Mouse (Mus musculus) CH12.LX (cell line): Measurements from ENCODE around the gene St7. TPM values are rescaled to one million over a fixed set of nuclear protein-coding genes. Genes with fewer than 3 reads are reported as not detected.

Experiments
- DNase-seq: peaks from one replicate; pipeline ENCODE4 v3.0.0-alpha.2; 2013; ENCODE audit errors: extremely low read depth
- H3K27ac ChIP-seq: 2 replicates; pipeline ENCODE4 v1.5.1; 2012; ENCODE audit warnings: low read depth, mild to moderate bottlenecking, control low read depth, moderate library complexity; ENCODE audit not compliant: insufficient read depth
- H3K27me3 ChIP-seq: replicated peaks from 2 replicates; pipeline ENCODE3; 2012; ENCODE audit warnings: inconsistent platforms
- H3K36me3 ChIP-seq, 2 experiments: replicated peaks in 1 of 2; 2 replicates each; pipeline versions ENCODE3 to v1.6.1; 2012; ENCODE audit warnings: inconsistent platforms in 1 of 2, low read length in 1 of 2, mild to moderate bottlenecking in 1 of 2, mixed read lengths in 1 of 2, moderate library complexity in 1 of 2; ENCODE audit not compliant: control insufficient read depth in 1 of 2, insufficient read depth in 1 of 2
- H3K4me1 ChIP-seq, 2 experiments: 2 replicates each; pipeline ENCODE4 v1.6.1; 2012; ENCODE audit warnings: inconsistent platforms in 1 of 2, moderate library complexity in 1 of 2; ENCODE audit not compliant: insufficient read depth in 2 of 2, control insufficient read depth in 1 of 2
- H3K4me2 ChIP-seq: 2 replicates; pipeline ENCODE4 v1.6.1; 2012; ENCODE audit warnings: low read depth, mild to moderate bottlenecking, control low read depth; ENCODE audit not compliant: poor library complexity, insufficient read depth, severe bottlenecking
- H3K4me3 ChIP-seq, 3 experiments: fragments of 150-350 bp in 1 of 3; sonication (generic) in 1 of 3; replicated peaks in 1 of 3; 2 replicates each; pipeline versions ENCODE3 to v1.5.1; 2011 to 2012; ENCODE audit warnings: low read depth in 2 of 3, low read length in 2 of 3, mild to moderate bottlenecking in 2 of 3, moderate library complexity in 2 of 3, control low read depth in 1 of 3, improper control_type of control experiment in 1 of 3, inconsistent platforms in 1 of 3, mixed read lengths in 1 of 3; ENCODE audit not compliant: poor library complexity in 1 of 3
- H3K79me2 ChIP-seq: replicated peaks from 2 replicates; pipeline ENCODE4 v1.6.1; 2012; ENCODE audit warnings: mild to moderate bottlenecking, moderate library complexity; ENCODE audit not compliant: control insufficient read depth, poor library complexity, insufficient read depth, severe bottlenecking; ENCODE audit errors: extremely low read depth
- H3K9ac ChIP-seq: 2 replicates; pipeline ENCODE4 v1.6.1; 2012; ENCODE audit warnings: low read depth, mild to moderate bottlenecking, control low read depth, moderate library complexity; ENCODE audit not compliant: insufficient read depth
- H3K9me3 ChIP-seq: replicated peaks from 2 replicates; pipeline ENCODE3; 2012; ENCODE audit warnings: low read length, inconsistent platforms, mixed read lengths
- BHLHE40 ChIP-seq: IDR thresholded peaks from 2 replicates; pipeline ENCODE4 v1.6.1; 2011; ENCODE audit warnings: mild to moderate bottlenecking, low read depth, low read length, improper control_type of control experiment
- CHD1 ChIP-seq: IDR thresholded peaks from 2 replicates; pipeline ENCODE4 v1.6.1; 2012; ENCODE audit warnings: low read depth, low read length, improper control_type of control experiment, inconsistent platforms
- CTCF ChIP-seq, 2 experiments: IDR thresholded peaks in 1 of 2; conservative IDR thresholded peaks in 1 of 2; 2 replicates each; pipeline ENCODE4 v1.5.1; 2011 to 2012; ENCODE audit warnings: low read depth in 2 of 2, low read length in 2 of 2, improper control_type of control experiment in 1 of 2, inconsistent platforms in 1 of 2, mild to moderate bottlenecking in 1 of 2, moderate library complexity in 1 of 2
- E2F4 ChIP-seq: IDR thresholded peaks from 2 replicates; pipeline ENCODE4 v1.6.1; 2011; ENCODE audit warnings: low read depth, low read length, improper control_type of control experiment; ENCODE audit not compliant: insufficient replicate concordance
- ETS1 ChIP-seq: conservative IDR thresholded peaks from 2 replicates; pipeline ENCODE4 v1.6.1; 2012; ENCODE audit warnings: low read depth, mild to moderate bottlenecking, inconsistent platforms, low read length, improper control_type of control experiment, moderate library complexity
- HCFC1 ChIP-seq: IDR thresholded peaks from 2 replicates; pipeline ENCODE4 v1.6.1; 2012; ENCODE audit warnings: low read depth, mild to moderate bottlenecking, inconsistent platforms, low read length, improper control_type of control experiment
- IRF4 ChIP-seq: IDR thresholded peaks from 2 replicates; pipeline ENCODE4 v1.6.1; 2014; ENCODE audit warnings: low read depth, mild to moderate bottlenecking, inconsistent platforms, low read length, improper control_type of control experiment
- JUN ChIP-seq: IDR thresholded peaks from 2 replicates; pipeline ENCODE4 v1.6.1; 2011; ENCODE audit warnings: low read depth, mild to moderate bottlenecking, low read length, improper control_type of control experiment, moderate library complexity; ENCODE audit not compliant: insufficient read depth
- JUND ChIP-seq: conservative IDR thresholded peaks from 2 replicates; pipeline ENCODE4 v1.6.1; 2011; ENCODE audit warnings: low read depth, low read length, improper control_type of control experiment
- KAT2A ChIP-seq: IDR thresholded peaks from 2 replicates; pipeline ENCODE4 v1.6.1; 2012; ENCODE audit warnings: low read length, improper control_type of control experiment, inconsistent platforms; ENCODE audit not compliant: insufficient replicate concordance
- MAX ChIP-seq: IDR thresholded peaks from 2 replicates; pipeline ENCODE4 v1.6.1; 2011; ENCODE audit warnings: low read length, improper control_type of control experiment
- MEF2A ChIP-seq: IDR thresholded peaks from 2 replicates; pipeline ENCODE4 v1.6.1; 2014; ENCODE audit warnings: low read depth, mild to moderate bottlenecking, inconsistent platforms, low read length, improper control_type of control experiment, borderline replicate concordance
- MYC ChIP-seq: IDR thresholded peaks from 2 replicates; pipeline ENCODE4 v1.6.1; 2011; ENCODE audit warnings: low read depth, mild to moderate bottlenecking, improper control_type of control experiment, low read length
- NELFE ChIP-seq: IDR thresholded peaks from 2 replicates; pipeline ENCODE4 v1.6.1; 2011; ENCODE audit warnings: low read depth, low read length, improper control_type of control experiment
- POLR2A ChIP-seq: IDR thresholded peaks from 2 replicates; pipeline ENCODE4 v1.6.1; 2011; ENCODE audit warnings: low read depth, mild to moderate bottlenecking, improper control_type of control experiment, low read length
- RAD21 ChIP-seq: IDR thresholded peaks from 2 replicates; pipeline ENCODE4 v1.6.1; 2011; ENCODE audit warnings: low read depth, mild to moderate bottlenecking, low read length, improper control_type of control experiment, moderate library complexity
- SIN3A ChIP-seq: IDR thresholded peaks from 2 replicates; pipeline ENCODE4 v1.6.1; 2012; ENCODE audit warnings: low read length, improper control_type of control experiment, inconsistent platforms
- TBP ChIP-seq: conservative IDR thresholded peaks from 2 replicates; pipeline ENCODE4 v1.6.1; 2011; ENCODE audit warnings: low read depth, low read length, improper control_type of control experiment
- TCF12 ChIP-seq: IDR thresholded peaks from 2 replicates; pipeline ENCODE4 v1.6.1; 2014; ENCODE audit warnings: low read depth, mild to moderate bottlenecking, inconsistent platforms, low read length, improper control_type of control experiment
- USF2 ChIP-seq: conservative IDR thresholded peaks from 2 replicates; pipeline ENCODE4 v1.6.1; 2011; ENCODE audit warnings: low read depth, low read length, improper control_type of control experiment
- ZC3H11A ChIP-seq: IDR thresholded peaks from 2 replicates; pipeline ENCODE4 v1.6.1; 2012; ENCODE audit warnings: low read depth, mild to moderate bottlenecking, inconsistent platforms, low read length, improper control_type of control experiment
- ZKSCAN1 ChIP-seq: IDR thresholded peaks from 2 replicates; pipeline ENCODE4 v1.6.1; 2012; ENCODE audit warnings: low read depth, inconsistent platforms, low read length, improper control_type of control experiment, borderline replicate concordance
- ZMIZ1 ChIP-seq: IDR thresholded peaks from 2 replicates; pipeline ENCODE4 v1.6.1; 2012; ENCODE audit warnings: low read depth, mild to moderate bottlenecking, inconsistent platforms, low read length, improper control_type of control experiment
- dilution Hi-C: fragments of 300-500 bp; cut with MboI; formaldehyde crosslinking; loops from 2 replicates; pipeline ENCODE4 v1.14.3; 2020; ENCODE audit warnings: low sequenced_read_pairs; ENCODE audit not compliant: extremely low pct_unique_long_range_greater_than_20kb, extremely low pct_ligation_motif_present
- in situ Hi-C: fragments of 300-500 bp; cut with MboI; formaldehyde crosslinking; loops from 3 replicates; pipeline ENCODE4 v1.14.3; 2019; ENCODE audit warnings: low sequenced_read_pairs, low pct_ligation_motif_present, low pct_unique_long_range_greater_than_20kb, mixed read lengths
- polyA plus RNA-seq: library from polyadenylated mRNA; unstranded; fragments of >175 nt; gene quantifications from 2 replicates; pipeline ENCODE4 v1.2.1, GENCODE M21; 2012; ENCODE audit warnings: low read depth; ENCODE audit not compliant: insufficient read length
- total RNA-seq, 2 experiments: library from RNA; depleted of rRNA; stranded (reverse); fragments of 300-350 nt in 1 of 2; fragments of >200 nt in 1 of 2; gene quantifications; 2 replicates each; pipeline ENCODE4 v1.2.3; 2012 to 2014

St7 gene
- total and polyA plus RNA-seq, 3 experiments, result 33.9 to 64.1 (median 35.3) TPM

GRCm38 (mm10) chr6:17823614-17824013, 130.9 kb downstream of the St7 start (continued):
- TF ChIP-seq HCFC1, result peak; percentile 19; the same call in 1 of the 2 replicates
- TF ChIP-seq POLR2A, result no peak
- no peak for TF ChIP-seq ETS1
- TF ChIP-seq TBP, result no peak
- TF ChIP-seq KAT2A, result no peak
- TF ChIP-seq NELFE, result no peak
- no peak for TF ChIP-seq MAX
- no peak for TF ChIP-seq BHLHE40
- no peak for TF ChIP-seq RAD21
- no peak for TF ChIP-seq USF2
- no peak for TF ChIP-seq E2F4
- peak; percentile 60; the same call in 1 of the 2 replicates for TF ChIP-seq TCF12
- TF ChIP-seq CHD1, result peak; percentile 89
- TF ChIP-seq SIN3A, result no peak
- no peak for TF ChIP-seq MEF2A
- no peak for TF ChIP-seq JUND
- no peak for TF ChIP-seq JUN
- no peak for TF ChIP-seq MYC

- in situ Hi-C loops, result loop anchor here (25.0 kb wide), 1 partner anchor 712 kb away; no protein-coding TSS in a partner anchor
- Histone ChIP-seq H3K27ac (no peak overlapping the region), H3K4me2 (no peak overlapping the region), H3K9ac (no peak overlapping the region; the same call in 1 of the 2 replicates), H3K36me3 (peaks cover 14 to 59% of the 10 kb centered on the region in 2 experiments), H3K79me2 (no peaks in the 10 kb centered on the region), H3K9me3 (no peaks in the 10 kb centered on the region), H3K4me1 (peaks cover 11 to 12% of the 10 kb centered on the region in 2 experiments; a peak in 3 of 4 replicates), H3K27me3 (no peaks in the 10 kb centered on the region), H3K4me3 (no peak overlapping the region)
- dilution Hi-C loops, result no loop called here
- TF ChIP-seq MYC, result no peak
- TF ChIP-seq ZKSCAN1, result no peak
- no peak for TF ChIP-seq RAD21
- no peak for TF ChIP-seq HCFC1
- no peak for TF ChIP-seq IRF4
- TF ChIP-seq ZC3H11A, result no peak
- no peak for TF ChIP-seq ZMIZ1
- no peak for TF ChIP-seq CTCF (conservative IDR thresholded peaks at IDR 0.05 in 1 of 2, IDR thresholded peaks at IDR 0.05 in 1 of 2; ENCODE audit: low read depth in 2 of 2, low read length in 2 of 2)
- TF ChIP-seq USF2, result no peak
- DNase-seq, result no peak
Observed at GRCm38 (mm10) chr6:17824735-17825134, 132.0 kb downstream of the St7 start.
